Mouse (Mus musculus) adrenal gland, adult 18-20 months (tissue): ENCODE data around the gene Ppp3ca. TPM values are rescaled to one million over a fixed set of nuclear protein-coding genes. Genes with fewer than 3 reads are reported as not detected.

ENCODE experiments used
- DNase-seq, 2 experiments: peaks; one replicate each; pipeline ENCODE4 v3.0.0; 2021 to 2022; ENCODE audit warnings: low spot score in 2 of 2
- total RNA-seq, 2 experiments: library from RNA; stranded (reverse); gene quantifications; 1 replicate in 1 of 2; 2 replicates in 1 of 2; pipeline ENCODE4 v1.2.3; 2021

Ppp3ca gene
- total RNA-seq, 2 experiments from 2014 or later, result 30.4 to 49.0 TPM

DNA sequence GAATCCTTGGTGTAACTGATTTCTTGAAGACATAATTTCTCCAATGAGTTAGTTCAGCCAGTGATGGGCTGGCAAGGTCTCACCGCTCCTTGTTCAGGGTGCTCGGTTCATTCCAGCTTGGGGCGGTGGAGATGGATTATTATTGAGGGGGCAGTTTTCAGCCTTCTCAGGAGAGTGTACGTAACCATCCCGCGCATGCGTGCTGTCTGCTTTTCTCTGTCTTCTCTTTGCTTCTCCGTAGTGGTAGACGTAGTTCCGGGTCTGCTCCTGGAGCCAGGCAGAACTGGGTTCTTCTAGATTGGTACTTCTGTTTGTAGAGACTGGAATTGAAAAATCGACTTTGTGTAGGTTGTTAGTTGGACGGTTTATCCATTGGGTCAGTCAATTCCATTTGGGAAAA lies 89.5 kb downstream of the Ppp3ca start:
- DNase-seq, result no peak

DNA sequence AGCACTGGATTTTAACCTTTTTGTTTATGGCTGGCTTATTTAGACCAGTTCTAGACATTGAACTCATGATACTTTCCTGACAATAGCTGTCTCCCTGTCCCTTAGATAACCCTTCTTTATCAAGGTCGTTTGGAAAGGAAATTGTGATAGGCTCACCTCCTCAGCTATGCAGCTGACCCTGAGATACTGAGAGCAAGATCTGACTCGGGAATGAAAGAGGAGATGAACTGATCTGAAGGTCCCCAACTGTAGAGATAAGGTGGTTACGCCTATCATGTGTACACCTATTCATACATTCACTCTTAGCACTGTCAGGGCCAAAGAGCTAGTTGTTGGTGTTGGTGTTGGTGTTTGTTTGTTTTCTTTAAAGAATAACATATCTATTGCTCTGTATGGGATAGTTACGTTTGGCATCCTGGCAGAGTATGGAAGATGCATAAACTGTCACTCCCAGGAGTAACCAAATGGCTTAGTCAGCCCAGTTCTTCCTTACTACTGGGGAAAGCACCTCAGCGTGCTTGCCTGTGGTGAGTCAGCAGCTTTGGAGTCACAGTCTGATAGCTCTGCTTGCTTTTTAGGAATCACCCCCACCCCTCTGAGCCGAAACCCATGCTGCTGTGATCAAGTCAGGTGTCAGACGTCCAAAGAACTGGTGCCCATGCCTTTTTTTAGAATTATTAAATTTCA lies 91.5 kb downstream of the Ppp3ca start:
- no peak for DNase-seq

DNA sequence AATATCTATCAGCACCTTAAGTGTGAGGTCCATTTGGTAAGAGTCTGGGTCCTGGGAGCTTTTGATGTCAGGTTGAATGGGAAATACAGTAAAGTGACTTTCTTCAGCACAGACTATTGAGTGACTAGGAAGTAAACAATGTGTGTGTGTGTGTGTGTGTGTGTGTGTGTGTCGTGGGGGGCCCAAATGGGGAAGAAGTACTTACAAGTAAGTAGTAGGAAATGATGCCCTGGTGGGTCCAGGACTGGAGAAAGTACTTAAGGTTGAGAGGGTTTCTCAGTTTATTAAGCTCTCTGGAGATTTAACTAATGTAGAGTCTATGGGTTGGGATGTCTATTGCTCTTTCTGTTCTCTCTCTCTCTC lies 92.0 kb downstream of the Ppp3ca start:
- no peak for DNase-seq

DNA sequence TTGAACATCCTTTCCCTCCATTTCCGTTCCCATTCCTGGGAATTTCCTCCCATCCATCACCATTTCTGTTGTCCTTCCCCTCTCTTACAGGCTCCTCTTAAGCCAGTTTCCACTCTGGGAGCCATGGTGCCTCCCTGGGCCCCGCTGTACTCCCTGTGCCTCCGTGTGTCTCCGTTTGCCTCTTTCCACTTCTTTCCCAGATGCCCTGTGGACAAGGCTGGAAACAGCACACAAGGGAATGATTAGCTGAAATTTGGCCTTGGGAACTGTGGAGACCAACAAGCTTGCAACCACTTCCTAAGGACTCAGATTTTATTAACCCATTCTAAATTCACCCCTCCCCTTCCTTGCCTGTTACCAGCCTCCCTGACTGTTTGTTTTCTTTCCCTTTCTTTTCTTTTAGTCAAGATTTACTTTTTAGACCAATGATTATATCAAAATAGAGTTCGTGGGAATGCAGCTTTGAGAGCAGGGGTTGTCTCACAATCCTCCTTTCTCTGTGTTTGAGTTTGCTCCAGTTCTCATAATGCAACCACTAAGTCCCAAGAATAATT lies 93.9 kb downstream of the Ppp3ca start:
- no peak for DNase-seq

DNA sequence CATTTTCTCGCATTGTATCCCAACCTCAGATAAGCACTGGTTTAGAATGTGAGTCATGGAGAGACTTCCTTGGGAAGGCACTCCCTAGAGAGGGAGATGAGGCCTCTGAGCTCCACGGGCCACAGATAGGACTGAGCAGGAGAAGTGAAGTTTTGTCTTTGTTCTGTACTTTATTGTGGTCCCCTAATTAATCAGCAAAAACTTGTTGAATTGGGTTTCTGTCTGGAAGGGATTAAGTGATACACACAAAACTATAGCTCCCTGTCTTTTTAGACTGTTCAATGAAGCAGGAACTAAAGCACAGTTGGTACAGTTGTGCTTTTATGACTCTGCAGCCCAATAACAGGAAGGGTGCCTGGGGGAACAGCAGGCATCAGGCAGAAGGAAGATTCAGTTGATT lies 95.6 kb downstream of the Ppp3ca start:
- DNase-seq, result no peak

DNA sequence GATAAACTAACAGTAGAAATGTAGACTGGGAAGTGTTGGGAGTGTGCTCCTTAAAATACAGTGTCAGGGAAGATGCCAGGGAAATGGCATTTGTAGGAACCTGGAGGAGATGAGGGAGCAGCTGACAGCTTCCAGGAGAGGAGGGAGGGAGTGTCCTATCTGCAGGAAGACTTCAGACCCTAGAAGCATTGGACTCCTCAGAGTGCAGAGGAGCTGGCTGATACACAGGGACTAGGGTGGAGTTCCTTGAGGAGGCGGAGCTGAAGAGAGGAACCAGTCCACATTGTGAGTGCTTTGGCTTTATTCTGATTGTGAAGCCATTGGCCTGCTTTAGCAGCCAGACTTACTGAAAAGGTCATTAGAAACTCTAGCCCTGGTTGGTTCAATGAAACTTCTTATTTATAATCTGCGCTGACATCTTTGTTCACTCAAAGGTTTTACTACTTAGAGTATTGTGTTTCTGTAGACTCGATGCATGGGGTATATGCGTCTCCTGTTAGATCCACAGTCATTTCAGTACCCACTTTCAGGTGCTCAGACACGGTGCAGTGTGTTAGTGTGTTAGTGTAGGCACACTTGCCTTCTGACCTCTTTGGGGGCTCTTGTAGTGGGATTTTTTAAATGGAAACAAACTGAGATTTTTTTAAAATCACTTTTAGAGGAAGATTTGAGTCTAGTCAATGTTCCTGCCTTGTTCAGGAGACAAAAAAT lies 99.0 kb downstream of the Ppp3ca start:
- DNase-seq, result no peak

DNA sequence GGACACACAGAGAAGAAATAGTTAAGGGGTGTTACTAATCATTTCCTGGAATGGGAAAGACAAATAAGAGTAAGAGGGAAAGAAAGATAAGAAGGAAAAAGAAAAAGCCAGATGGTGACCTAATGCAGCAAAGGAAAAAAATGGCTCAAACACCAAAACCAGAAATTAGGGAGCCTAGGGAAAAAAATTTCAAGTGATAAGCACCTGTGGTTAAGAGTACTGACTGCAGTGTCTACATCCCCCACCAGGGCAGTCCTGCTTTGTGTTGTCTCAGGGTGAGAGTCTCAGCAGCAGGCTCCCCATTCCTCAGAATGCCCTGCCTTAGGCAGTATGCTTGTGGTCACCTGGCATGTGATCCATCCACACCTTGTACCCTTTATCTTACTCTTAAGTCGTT lies 99.6 kb downstream of the Ppp3ca start:
- DNase-seq, result no peak

DNA sequence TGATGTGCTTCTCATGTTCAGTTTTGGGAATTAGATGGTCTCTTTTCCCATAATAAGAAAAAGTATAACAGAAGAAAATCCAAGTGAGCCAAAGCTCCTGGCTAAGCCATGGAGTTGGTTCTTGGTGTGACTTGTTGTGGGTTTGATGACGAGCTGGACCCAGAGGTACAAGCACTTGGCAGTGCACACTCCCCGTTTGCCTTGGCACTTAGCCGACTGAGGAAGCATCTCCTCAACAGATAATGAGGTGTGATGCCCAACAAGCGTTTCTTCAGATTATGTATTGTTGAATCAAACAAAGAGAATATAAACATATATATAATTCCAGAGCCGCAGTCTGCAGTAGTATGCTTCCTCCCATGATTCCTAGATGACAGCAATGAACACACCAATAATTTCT lies 101.8 kb downstream of the Ppp3ca start:
- DNase-seq, result no peak

DNA sequence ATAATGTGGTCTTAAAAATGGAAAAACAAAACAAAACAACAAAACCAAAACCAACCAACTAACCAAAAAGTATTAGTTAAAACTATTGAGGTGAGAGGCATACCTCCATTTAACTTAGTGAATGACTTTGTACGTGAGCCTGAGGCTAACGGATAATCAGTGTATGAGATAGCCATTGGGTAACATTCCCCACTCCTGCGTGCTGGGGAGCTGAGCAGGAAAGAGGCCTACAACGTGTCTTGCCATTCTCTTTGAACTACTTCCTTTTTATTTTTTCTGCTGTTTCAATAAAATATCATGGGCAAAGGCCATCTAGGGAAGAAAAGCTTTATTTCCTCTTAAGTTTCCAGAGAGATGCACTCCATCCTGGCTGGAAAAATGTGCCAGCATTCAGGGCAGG lies 103.3 kb downstream of the Ppp3ca start:
- DNase-seq, result no peak

DNA sequence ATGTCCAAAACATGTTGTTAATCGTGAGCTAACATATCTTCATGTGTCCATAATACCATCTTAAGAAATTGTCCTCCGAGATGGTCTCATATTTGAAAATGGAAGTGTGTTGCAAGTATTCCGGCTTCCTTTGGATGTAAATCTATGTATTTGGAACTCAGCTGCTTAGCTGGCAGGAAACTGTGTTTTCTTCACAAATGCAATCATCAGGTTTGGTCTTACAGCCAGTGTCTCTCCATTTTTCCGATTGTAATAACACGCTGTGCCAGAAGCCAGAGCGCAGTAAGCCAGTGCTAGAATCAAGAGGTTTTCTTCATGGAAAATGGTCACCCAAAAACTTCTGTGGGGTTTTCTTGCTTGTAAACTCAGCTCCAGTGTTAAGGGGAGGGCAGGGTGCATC lies 104.3 kb downstream of the Ppp3ca start:
- DNase-seq, result no peak

DNA sequence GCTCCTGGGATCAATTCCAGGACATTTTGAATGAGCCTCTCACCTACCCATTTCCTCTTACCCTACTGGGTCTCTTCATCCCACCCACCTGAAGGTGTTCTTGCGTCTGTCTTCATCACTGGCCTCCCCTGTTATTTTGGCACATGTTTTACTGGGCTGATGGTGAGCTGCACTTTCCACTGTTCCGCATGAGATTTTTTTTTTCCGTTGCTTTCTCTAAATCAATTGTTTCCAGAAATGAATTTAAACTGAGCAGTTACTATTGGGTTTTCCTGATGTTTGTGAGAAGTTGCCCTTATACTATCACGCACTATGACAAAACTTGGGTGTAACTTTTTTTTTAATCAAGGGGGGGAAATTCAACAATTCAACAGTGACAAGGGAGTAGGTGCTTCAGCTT lies 106.6 kb downstream of the Ppp3ca start:
- no peak for DNase-seq

DNA sequence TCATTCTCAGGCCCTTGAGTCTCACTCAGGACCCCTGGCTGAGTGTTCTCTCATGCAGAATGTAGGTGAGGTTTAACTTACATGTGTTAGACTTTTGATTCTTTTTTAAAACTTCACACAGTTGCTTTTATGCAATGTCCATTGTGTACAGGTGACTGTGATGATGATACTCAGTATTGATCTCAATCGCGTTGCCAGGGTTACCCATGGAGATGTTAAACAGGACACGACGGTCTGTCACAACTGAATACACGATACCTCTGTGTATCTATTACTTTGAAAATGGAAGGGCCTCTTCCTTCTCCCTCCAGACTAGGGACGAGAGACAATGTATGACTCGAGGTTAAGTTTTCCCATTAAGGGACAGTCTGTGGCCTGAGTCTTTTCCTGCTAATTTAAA lies 107.5 kb downstream of the Ppp3ca start:
- no peak for DNase-seq

DNA sequence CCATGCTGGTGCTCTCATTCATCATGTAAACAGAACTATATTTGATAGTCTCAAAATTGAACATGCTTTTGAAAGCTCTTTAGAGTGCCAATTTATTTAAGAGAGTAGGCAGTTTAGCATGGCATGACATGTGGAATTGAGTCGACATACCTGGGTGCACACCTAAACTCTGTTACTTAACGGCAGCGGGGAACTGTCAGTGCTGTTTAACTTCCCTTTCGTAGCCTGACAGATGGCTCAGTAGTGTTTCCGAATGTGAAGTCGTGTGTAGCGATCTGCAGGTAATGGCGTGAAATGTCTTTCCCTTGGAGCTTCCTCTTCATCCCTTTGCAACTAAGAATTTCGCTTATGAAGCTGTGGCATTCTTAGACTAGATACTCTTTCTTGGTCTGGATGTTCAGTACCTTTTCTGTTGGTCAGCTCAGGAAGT lies 107.9 kb downstream of the Ppp3ca start:
- no peak for DNase-seq

DNA sequence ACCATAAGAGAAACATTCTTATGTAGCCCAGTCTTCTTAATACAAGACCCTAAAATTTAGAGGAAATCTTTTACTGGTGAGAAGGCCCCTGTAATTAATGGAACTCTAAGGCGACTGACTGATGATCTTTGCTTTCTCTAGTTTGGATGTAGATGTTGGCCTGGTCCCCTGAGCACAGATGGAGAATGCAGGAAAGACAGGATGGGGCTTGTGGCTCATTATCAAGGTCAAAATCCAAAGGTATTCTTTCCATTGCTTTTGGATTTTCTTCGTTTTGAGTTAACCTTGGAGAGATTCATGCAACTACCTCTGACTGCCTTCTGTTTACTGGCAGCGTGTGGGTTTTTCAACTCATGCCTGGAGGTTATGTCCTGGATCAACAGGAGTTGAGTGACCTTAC lies 110.4 kb downstream of the Ppp3ca start:
- no peak for DNase-seq

DNA sequence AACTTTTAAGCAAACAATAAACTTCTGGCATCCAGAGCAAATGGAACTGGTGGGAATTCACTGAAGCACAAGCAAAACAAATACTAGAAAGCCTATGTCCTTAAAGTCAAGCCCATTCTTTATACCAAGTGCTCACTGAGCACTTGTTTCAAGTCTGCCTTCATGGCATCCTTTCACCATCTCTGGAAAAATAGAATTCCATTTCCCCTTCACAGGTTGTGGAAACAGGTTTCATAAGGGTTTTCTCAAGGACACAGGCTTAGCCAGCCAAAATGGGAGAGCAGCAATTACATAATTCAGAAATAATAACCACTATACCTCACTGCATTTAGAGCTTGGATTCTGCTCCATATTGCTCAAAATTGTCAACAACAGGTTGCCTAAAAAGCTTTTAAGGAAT lies 112.1 kb downstream of the Ppp3ca start:
- no peak for DNase-seq

DNA sequence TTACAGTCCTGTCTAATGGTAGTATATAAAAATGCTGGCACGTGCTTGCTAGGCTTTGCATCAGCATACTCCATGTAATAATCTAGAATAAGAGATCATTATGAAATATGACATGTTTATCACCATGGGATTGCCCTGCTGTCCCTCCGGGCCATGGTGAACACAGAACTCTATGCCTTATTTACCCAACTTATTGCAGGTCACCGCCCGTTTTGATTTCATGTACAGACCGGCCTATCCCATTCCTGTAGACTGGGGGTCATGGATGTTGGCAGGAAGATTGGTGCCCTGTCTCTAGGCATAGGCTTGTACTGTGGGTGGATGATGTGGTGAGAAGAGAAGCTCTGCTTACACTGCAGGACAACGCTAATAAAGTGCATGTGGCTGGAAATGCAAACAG lies 115.8 kb downstream of the Ppp3ca start:
- DNase-seq, result no peak

DNA sequence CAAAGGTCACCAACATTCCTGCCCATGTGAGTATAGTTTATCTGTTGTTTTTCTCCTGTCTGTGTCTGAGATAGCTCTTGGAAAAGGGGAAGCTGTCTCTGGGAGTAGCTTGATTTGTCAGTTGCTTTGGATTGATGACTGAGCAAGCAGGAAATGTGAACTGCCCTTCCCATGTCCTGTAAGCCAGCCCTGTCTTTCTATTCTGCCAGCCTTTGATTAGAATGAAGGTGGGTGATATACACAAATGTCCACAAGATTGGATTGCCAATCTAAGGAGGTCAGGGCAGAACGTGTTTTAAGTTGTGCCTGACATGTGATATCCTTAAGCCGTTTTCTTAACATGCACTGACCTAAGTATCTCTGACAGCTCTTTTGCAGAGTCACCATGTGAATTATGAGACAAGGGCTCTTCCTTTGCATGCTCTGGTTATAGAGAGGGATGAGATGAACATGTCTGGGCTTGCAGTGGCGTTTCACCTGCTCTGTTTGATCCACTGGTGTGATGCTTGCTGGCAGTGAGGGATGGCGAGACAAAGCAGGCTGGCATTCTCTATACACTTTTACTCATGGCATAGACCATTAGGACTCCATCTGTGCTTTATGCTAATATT lies 120.4 kb downstream of the Ppp3ca start:
- no peak for DNase-seq

DNA sequence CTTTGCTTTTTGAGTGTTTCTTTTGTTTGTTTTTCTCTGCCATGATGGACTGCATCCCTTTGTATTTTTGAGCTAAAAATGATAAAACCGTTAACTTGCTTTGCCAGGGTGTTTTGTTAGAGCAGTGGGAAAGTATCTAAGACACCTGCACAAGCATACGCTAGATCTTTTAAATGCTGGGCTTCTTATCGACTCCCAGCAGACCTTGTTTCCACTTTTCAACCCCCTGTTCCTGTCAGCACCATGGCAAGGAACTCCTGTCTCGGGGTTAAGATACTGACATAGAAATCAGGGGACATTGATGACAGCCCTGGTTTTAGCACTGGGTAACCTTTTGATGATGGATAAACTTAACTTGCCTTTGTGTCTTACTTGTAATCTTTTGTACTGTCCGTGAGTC lies 121.5 kb downstream of the Ppp3ca start:
- DNase-seq, result no peak

DNA sequence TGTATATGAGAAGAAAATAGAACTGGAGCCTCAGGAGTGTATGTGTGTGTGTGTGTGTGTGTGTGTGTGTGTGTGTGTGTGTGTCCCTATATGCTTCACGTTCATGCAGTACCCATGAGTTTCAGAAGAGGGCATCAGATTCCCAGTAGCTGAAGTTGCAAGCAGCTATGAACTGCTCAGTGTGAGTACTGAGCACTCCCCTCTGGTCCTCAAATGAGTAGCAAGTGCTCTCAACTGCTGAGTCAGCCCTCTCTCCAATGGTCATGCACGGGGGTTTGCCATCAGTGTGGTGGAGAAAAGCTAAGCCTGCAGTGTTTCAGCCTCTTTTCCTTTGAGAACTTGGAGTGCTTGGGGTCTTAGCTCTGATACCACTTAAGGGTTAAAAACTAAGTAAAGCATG lies 122.0 kb downstream of the Ppp3ca start:
- DNase-seq, result no peak

DNA sequence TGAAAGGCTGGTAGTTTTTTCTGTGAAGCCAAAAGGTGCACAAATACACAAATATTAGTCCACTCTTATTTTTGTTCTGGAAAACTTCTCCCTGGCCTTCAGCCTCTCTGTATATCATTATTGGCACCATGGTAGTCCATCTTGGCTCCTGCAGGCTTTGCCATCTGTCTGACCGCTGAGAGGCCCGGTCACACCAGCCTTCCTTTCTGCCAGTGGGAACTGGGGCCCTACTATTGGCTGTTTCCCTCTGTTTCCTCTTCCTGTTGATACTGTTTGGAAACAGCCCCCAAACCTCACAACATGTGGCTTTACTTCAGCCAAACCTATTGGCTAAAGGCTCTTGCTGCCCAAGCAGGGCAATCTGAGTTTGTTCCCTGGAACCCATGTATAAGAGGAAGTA lies 123.5 kb downstream of the Ppp3ca start:
- no peak for DNase-seq

DNA sequence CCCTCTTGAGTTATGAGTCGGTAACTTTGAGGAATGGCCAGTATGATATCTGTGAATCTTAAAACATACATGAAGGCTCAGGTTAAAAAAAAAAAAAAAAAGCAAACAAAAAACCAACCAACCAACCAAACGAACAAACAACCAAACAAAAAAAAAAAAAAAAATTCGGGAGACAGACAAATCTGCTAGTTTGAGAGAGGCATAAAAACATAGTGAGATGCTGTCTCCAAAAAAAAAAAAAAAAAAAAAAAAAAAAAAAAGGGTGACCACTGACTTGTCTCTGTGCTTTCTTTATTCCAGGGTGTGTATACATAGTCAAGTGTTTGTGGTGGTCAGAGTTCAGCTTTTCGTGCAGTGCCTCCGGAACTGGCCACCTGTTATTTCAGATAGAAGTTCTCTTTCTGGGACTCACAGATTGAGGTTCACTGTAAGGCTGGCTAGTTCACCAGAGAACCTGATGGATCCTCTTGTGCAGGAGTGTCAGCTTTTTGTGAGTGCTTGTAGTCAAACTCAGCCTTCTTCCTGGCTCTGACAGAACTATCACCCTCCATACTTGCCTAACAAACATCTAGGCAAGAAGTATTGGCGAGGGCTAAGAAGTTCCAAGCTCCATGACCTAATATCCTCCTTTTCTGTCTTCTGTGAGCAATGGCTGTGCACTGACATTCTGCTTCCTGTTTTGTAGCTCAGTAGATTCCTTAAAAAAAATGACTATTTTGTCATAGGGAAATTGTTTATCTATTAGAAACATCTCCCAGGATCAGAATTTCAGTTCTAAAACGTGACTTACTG lies 124.7 kb downstream of the Ppp3ca start:
- no peak for DNase-seq

DNA sequence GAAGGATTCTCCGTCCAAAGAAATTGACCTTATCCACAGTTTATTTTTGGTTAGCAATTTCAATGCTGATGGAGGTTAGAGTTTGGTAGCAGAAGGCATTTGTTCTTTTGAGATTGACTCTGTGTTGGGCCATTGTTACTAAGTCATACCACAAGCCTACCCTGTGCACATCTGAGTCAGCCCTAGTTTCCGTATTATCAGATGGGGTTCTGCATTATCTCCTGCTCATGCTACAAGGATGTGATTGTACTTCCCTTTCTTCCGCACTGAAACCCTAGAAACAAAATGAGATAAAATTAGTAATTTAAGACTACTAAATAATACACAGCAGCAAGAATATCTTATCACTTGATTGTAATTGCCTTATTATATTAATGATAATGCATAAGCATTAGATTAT lies 129.0 kb downstream of the Ppp3ca start:
- DNase-seq, result no peak
